Mouse (Mus musculus) pancreas, adult 10 weeks (tissue): ENCODE results near the gene Eif4a2. TPM values are rescaled to one million over a fixed set of nuclear protein-coding genes. Genes with fewer than 3 reads are reported as not detected.

ENCODE experiments used
- polyA plus RNA-seq: library from polyadenylated mRNA; stranded (reverse); fragments of 350-450 nt; fragmentation: Illumina TruSeq; extraction: RNeasy Lipid Tissue Mini Kit (QIAGEN cat#74804); gene quantifications from one replicate; pipeline ENCODE4 v1.2.3, GENCODE M21; 2015; ENCODE audit warnings: low read depth, low replicate concordance; ENCODE audit not compliant: insufficient read depth

Gene Eif4a2
- polyA plus RNA-seq, result 172 TPM

DNA sequence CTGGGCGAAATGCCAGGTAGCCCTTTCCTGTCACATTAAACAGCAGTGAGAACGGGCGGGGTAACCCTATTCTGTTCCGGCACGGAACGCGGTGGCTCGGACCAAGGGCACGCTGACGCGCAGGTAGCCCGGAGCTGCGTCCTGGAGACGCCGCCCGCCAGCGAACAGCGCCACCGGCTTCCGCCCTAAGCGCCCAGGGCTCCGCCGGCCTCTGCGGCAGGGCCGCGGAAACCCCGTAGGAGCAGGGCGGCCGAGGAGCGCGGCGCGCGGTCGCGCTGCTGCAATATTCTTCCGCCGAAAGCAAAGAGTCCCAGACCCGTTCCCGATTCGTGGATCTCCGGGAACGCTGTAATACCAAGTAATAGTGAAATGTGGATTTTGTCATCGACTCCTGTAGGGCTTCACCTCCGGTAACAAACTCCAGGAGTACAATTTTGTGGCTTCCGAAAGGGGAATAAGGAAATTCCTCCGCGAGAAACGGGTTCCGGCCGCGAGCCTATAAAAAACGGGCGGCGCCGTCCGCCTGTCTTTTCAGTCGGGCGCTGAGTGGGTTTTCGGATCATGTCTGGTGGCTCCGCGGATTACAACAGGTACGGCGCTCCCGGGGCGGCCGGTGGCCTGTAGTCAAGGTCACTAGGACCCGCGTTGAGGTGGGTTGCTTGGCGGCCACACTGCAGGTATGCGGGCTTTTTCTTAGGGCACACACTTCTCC is at the start of gene Eif4a2:
Gene Eif4a2 (plus strand): TSS at position 214 of the 712 bp plus-strand sequence.

DNA sequence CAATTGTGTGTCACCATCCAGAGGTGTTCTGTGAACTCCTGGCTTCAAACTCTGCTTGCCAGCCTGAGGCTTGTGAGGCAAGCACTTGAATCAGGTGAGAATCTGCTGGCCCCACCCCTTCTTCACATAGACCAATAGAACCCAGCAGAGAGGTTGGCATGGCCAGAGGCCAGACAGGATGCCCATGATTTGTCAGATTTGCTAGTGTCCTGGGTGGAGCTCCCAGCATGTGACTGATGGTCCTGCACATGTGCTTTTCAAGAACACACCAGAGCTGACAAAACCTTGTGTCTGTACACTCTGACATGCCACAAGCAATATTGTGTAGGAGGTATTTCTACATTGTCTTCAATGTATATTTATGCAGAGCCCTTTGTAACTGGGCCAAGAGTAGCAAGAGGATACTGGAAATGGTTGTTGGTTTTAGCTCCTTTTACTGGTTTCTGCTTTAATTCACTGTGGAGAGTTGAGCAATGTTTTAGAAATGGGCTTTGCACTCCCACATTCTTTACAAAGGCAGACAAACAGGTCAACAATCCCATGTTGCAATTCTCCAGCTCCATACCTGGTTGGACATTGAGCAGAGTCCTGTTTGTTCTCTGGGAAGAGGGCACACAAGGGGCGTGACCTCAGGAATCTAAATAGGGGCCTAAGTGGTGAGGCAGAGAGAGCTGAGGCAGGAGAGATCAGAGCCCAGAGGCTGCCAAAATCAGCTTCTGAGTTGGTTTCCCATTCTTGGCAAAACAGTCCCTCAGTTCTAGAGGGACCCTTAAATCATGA is 49.4 kb upstream of the Eif4a2 start, which contains the start of gene Kng1:
Gene Kng1 (plus strand): TSS at position 198 of the 780 bp plus-strand sequence.

DNA sequence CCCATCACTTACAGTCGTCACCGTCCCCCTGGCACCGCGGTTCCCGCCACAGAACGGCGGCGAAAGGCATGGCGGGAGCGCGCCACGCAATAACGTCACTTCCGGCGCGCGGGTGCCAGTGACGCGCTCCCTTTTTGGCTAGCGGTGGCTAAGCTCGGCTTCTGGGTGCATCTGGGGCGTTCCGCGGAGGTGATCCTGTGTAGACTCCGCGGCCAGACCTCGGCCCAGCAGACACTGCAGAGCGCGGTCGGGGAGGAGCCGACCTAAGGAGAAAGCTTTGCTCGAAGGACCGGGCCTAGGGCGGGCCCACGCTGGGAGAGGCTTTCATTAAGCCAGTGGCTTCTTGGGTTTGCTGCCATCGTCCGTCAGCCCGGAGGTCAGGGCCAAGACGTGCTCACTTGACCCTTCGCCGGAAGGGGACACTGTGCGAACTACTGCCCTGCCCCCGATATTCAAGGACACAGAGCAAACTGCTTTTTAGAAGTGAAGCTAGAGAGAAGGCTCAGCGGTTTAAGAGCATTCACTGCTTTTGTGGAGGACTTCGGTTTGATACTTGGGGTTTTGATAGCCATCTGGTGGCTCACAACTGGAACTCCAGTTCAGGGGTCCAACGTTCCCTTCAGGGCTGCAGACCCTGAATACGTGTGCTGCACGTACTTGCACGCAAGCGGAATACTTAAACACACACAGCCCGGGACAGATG is 20.6 kb downstream of the Eif4a2 start, which contains the start of gene Rfc4:
Gene Rfc4 (minus strand): TSS at position 65 of the 703 bp plus-strand sequence.

DNA sequence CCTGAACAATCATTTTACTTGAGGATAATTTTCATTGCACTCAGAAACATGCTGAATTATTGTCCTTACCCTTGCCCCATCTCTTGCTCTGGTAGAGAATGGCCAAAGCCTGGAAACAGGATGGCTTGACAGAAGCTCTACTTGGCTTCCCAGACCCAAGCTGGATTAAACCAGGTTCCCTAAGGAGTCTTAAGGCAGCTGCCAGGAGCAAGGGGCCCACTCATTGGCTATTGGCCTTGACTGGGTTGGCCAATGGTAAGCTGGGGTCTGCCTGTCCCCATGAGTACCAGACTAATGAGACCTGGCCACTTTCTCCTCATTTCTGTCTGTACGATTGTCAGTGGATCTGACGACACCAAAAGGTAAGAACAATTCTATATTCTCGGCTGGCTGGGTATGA is 39.0 kb downstream of the Eif4a2 start, which contains the start of gene Adipoq:
Gene Adipoq (plus strand): TSS at position 257 of the 400 bp plus-strand sequence.

Other genes with a start within 250 kb of the Eif4a2 start
- 9.3 TPM for gene Tbccd1, start 249.8 kb upstream of the Eif4a2 start, polyA plus RNA-seq
- gene Dnajb11, start 249.6 kb upstream of the Eif4a2 start, polyA plus RNA-seq, result 63.1 TPM
- not detected for gene Ahsg, start 216.2 kb upstream of the Eif4a2 start, polyA plus RNA-seq
- not detected for gene Fetub, start 189.1 kb upstream of the Eif4a2 start, polyA plus RNA-seq
- gene Hrg, start 156.4 kb upstream of the Eif4a2 start, polyA plus RNA-seq, result not detected
- gene Kng2, start 78.0 kb upstream of the Eif4a2 start, polyA plus RNA-seq, result 1.1 TPM
- not detected for gene Kng1, start 49.6 kb upstream of the Eif4a2 start, polyA plus RNA-seq
- gene Rfc4, start 20.3 kb downstream of the Eif4a2 start, polyA plus RNA-seq, result 1.1 TPM
- 26.9 TPM for gene Adipoq, start 39.1 kb downstream of the Eif4a2 start, polyA plus RNA-seq
- 4.4 TPM for gene St6gal1, start 117.3 kb downstream of the Eif4a2 start, polyA plus RNA-seq